9 mouse cellular contexts compared by ENCODE assay signal in genomic region chr17:46781876-46782275, GRCm38 (mm10). TPM values are rescaled to one million over a fixed set of nuclear protein-coding genes. Genes with fewer than 3 reads are reported as not detected.
DNase-seq lines count a peak whose midpoint lies in the region; ATAC-seq and TF ChIP-seq lines count a peak whose summit lies in the region.
"Had no signal": no experiment of that assay in that cellular context is flagged by ENCODE, and none has a peak within 500 bp of the region (broad histone marks: within the 10 kb centered on the region; RNA-seq: fewer than 3 reads in every experiment).

No protein-coding gene starts in this region.

- no peak overlapping the region; the same call in 1 of the 2 replicates for H3K27ac ChIP-seq in left cerebral cortex, adult 2 months
- H3K27ac ChIP-seq in embryonic facial prominence, embryonic 11.5 days (replicated peaks; ENCODE audit: low read depth, low read length) = no peak overlapping the region
- peak overlapping the region; percentile 51; the same call in 1 of the 2 replicates for H3K27ac ChIP-seq in kidney, embryonic 14.5 days (ENCODE audit: low read depth, low read length)

- DNase-seq in left cerebral cortex, adult 2 months (ENCODE audit: extremely low spot score in 1 of 2, low spot score in 2 of 2) = no peak
- no peak for DNase-seq in left cerebral cortex, postnatal 4 days
- DNase-seq in embryonic facial prominence, embryonic 11.5 days (ENCODE audit: low spot score) = no peak
- DNase-seq in spleen, adult 18-20 months = no peak
- DNase-seq in thymus, postnatal 0 days (ENCODE audit: low spot score) = no peak

- no peaks in the 10 kb centered on the region for H3K4me1 ChIP-seq in embryonic facial prominence, embryonic 11.5 days (ENCODE audit: control insufficient read depth, insufficient read depth, low read length)
- 0 out of 2 replicates have a peak, but pooled peaks cover 6% of the 10 kb centered on the region for H3K4me1 ChIP-seq in kidney, embryonic 14.5 days (ENCODE audit: control insufficient read depth, insufficient read depth, low read length)

- no peak for TF ChIP-seq CTCF in left cerebral cortex, adult 2 months (IDR thresholded peaks at IDR 0.05)

- H3K4me3 ChIP-seq in left cerebral cortex, adult 2 months = peak overlapping the region; percentile 58
- H3K4me3 ChIP-seq in embryonic facial prominence, embryonic 11.5 days (ENCODE audit: low read depth, low read length) = peak overlapping the region; percentile 42
- H3K4me3 ChIP-seq in kidney, embryonic 14.5 days (ENCODE audit: low read length) = peak overlapping the region; percentile 60
- peak overlapping the region; percentile 76 for H3K4me3 ChIP-seq in myocyte

- TF ChIP-seq POLR2A in myocyte (IDR thresholded peaks at IDR 0.05; ENCODE audit: insufficient read length, low read depth) = no peak

- WGBS in embryonic facial prominence, embryonic 11.5 days = 5% methylated on average over 11 of the region's 11 CpGs
- 4% methylated on average over 11 of the region's 11 CpGs for WGBS in kidney, embryonic 14.5 days

- no peaks in the 10 kb centered on the region for H3K9me3 ChIP-seq in embryonic facial prominence, embryonic 11.5 days (replicated peaks; ENCODE audit: control insufficient read depth, low read length)
- H3K9me3 ChIP-seq in kidney, embryonic 14.5 days (ENCODE audit: control insufficient read depth, low read length) = no peaks in the 10 kb centered on the region

- no peak for ATAC-seq in embryonic facial prominence, embryonic 11.5 days (replicated peaks; ENCODE audit: insufficient number of reproducible peaks, low FRiP score, low TSS enrichment, low read depth)
- ATAC-seq in kidney, embryonic 14.5 days (ENCODE audit: low FRiP score, low TSS enrichment) = peak; percentile 4; the same call in 1 of the 2 replicates
- ATAC-seq in erythroid progenitor cell, adult 5-6 weeks (replicated peaks; ENCODE audit: low FRiP score, poor library complexity, severe bottlenecking) = no peak

- peak overlapping the region; percentile 72 for H3K9ac ChIP-seq in embryonic facial prominence, embryonic 11.5 days (replicated peaks; ENCODE audit: low read length)
- H3K9ac ChIP-seq in kidney, embryonic 14.5 days (ENCODE audit: low read depth, low read length) = peak overlapping the region; percentile 73

- peaks cover 37% of the 10 kb centered on the region for H3K79me2 ChIP-seq in myocyte (ENCODE audit: control insufficient read depth, insufficient read depth)

- H3ac ChIP-seq in myocyte (ENCODE audit: control insufficient read depth, insufficient read length) = peak overlapping the region; percentile 53

- peak overlapping the region; percentile 57 for H3K4me2 ChIP-seq in embryonic facial prominence, embryonic 11.5 days (ENCODE audit: low read depth, low read length)
- peak overlapping the region; percentile 63 for H3K4me2 ChIP-seq in kidney, embryonic 14.5 days (replicated peaks; ENCODE audit: low read depth, low read length)
- H3K4me2 ChIP-seq in myocyte (ENCODE audit: low read depth) = peak overlapping the region; percentile 93

- no peaks in the 10 kb centered on the region for H3K27me3 ChIP-seq in embryonic facial prominence, embryonic 11.5 days (ENCODE audit: control insufficient read depth, insufficient read depth, low read length)
- H3K27me3 ChIP-seq in kidney, embryonic 14.5 days (ENCODE audit: control insufficient read depth, insufficient read depth, low read length) = no peaks in the 10 kb centered on the region
- H3K27me3 ChIP-seq in myocyte (ENCODE audit: control insufficient read depth, insufficient read depth, insufficient read length) = no peaks in the 10 kb centered on the region

- H3K36me3 ChIP-seq in embryonic facial prominence, embryonic 11.5 days (replicated peaks; ENCODE audit: control insufficient read depth, insufficient read depth, low read depth, low read length) = peaks cover 15% of the 10 kb centered on the region
- peaks cover 36% of the 10 kb centered on the region for H3K36me3 ChIP-seq in kidney, embryonic 14.5 days (ENCODE audit: control insufficient read depth, insufficient read depth, low read length)
- H3K36me3 ChIP-seq in myocyte (ENCODE audit: control insufficient read depth, insufficient read depth) = peaks cover 38% of the 10 kb centered on the region

- intact Hi-C loops in left cerebral cortex, adult 2 months (cut with DNase I) = loop anchor here (1.0 to 2.0 kb wide), 2 partner anchors 75 to 108 kb away; partner anchors contain the start of gene Tbcc
- intact Hi-C loops in left cerebral cortex, postnatal 4 days (cut with DNase I) = no loop called here

TF ChIP-seq in myocyte, 11 proteins besides CTCF, POLR2A, EP300 and RAD21:
- TF ChIP-seq SRF (IDR thresholded peaks at IDR 0.05; ENCODE audit: control insufficient read depth, insufficient read length, low read depth) (no peak), MYOD1 (IDR thresholded peaks at IDR 0.05; ENCODE audit: control insufficient read depth in 1 of 3, insufficient read length in 2 of 3, low read depth in 2 of 3) (no peak), USF1 (IDR thresholded peaks at IDR 0.05; ENCODE audit: low read depth) (no peak), MAX (IDR thresholded peaks at IDR 0.05; ENCODE audit: low read depth) (no peak), POLR2AphosphoS2 (IDR thresholded peaks at IDR 0.05; ENCODE audit: insufficient read length, low read depth) (no peak), TCF3 (IDR thresholded peaks at IDR 0.05; ENCODE audit: insufficient read length, low read depth) (no peak), CEBPB (IDR thresholded peaks at IDR 0.05; ENCODE audit: insufficient read depth, poor library complexity, severe bottlenecking) (no peak), E2F4 (IDR thresholded peaks at IDR 0.05; ENCODE audit: insufficient read depth) (no peak), REST (IDR thresholded peaks at IDR 0.05; ENCODE audit: insufficient read depth, insufficient read length) (no peak), MYOG (IDR thresholded peaks at IDR 0.05; ENCODE audit: control insufficient read depth in 1 of 3, insufficient read depth in 1 of 3, insufficient read length in 2 of 3, low read depth in 2 of 3) (no peak), TCF12 (IDR thresholded peaks at IDR 0.05; ENCODE audit: insufficient read depth, poor library complexity, severe bottlenecking) (no peak)

RNA-seq across cellular contexts. Expression of gene Rpl7l1, which starts 0.6 kb away (rescaled TPM):
- 10 to 100 TPM; 36.7 to 51.5 TPM for total RNA-seq in left cerebral cortex, adult 2 months (2021)
- total RNA-seq in left cerebral cortex, postnatal 4 days (2021) = 10 to 100 TPM; 47.3 to 58.3 TPM
- polyA plus RNA-seq in embryonic facial prominence, embryonic 11.5 days (2014; fragmentation: Nextera tagmentation; extraction: Ambion mirVana) = 198 and 207 TPM in 2 replicates
- 139 and 164 TPM in 2 replicates for polyA plus RNA-seq in kidney, embryonic 14.5 days (2014; fragmentation: Nextera tagmentation; extraction: Ambion mirVana)
- polyA plus RNA-seq in myocyte (2012; fragmentation: generic; extraction: Trizol) = 74.3 TPM
- 29.9 and 35.6 TPM in 2 replicates for total RNA-seq in erythroid progenitor cell, adult 5-6 weeks (2015; ENCODE audit: low replicate concordance)
- 25.2 and 69.6 TPM in 2 replicates for total RNA-seq in erythroid progenitor cell, adult 5-6 weeks (2017; ENCODE audit: low replicate concordance)
- polyA plus RNA-seq in thymus, postnatal 0 days (2015; fragmentation: Nextera tagmentation; extraction: Ambion mirVana) = 136 and 137 TPM in 2 replicates

RNA-seq across cellular contexts. Expression of gene 2310039H08Rik, which starts 9.4 kb away (rescaled TPM):
- 1 to 10 TPM; 6.3 to 6.5 TPM for total RNA-seq in left cerebral cortex, adult 2 months (2021)
- total RNA-seq in left cerebral cortex, postnatal 4 days (2021) = 10 to 100 TPM; 18.7 to 21.1 TPM
- 54.1 and 56.0 TPM in 2 replicates for polyA plus RNA-seq in embryonic facial prominence, embryonic 11.5 days (2014; fragmentation: Nextera tagmentation; extraction: Ambion mirVana)
- polyA plus RNA-seq in kidney, embryonic 14.5 days (2014; fragmentation: Nextera tagmentation; extraction: Ambion mirVana) = 73.6 and 92.5 TPM in 2 replicates
- polyA plus RNA-seq in myocyte (2012; fragmentation: generic; extraction: Trizol) = 63.8 TPM
- total RNA-seq in erythroid progenitor cell, adult 5-6 weeks (2015; ENCODE audit: low replicate concordance) = 7.2 and 15.1 TPM in 2 replicates
- 1.8 and 4.2 TPM in 2 replicates for total RNA-seq in erythroid progenitor cell, adult 5-6 weeks (2017; ENCODE audit: low replicate concordance)
- polyA plus RNA-seq in thymus, postnatal 0 days (2015; fragmentation: Nextera tagmentation; extraction: Ambion mirVana) = 112 and 116 TPM in 2 replicates

RNA-seq across cellular contexts. Expression of gene Ptcra, which starts 18.4 kb away (rescaled TPM):
- under 1 TPM in 1 of 2 experiments, not detected in 1; 0.28 TPM for total RNA-seq in left cerebral cortex, adult 2 months (2021)
- total RNA-seq in left cerebral cortex, postnatal 4 days (2021) = not detected
- polyA plus RNA-seq in embryonic facial prominence, embryonic 11.5 days (2014; fragmentation: Nextera tagmentation; extraction: Ambion mirVana) = 0.32 and 0.49 TPM in 2 replicates
- 0.38 and 0.56 TPM in 2 replicates for polyA plus RNA-seq in kidney, embryonic 14.5 days (2014; fragmentation: Nextera tagmentation; extraction: Ambion mirVana)
- polyA plus RNA-seq in myocyte (2012; fragmentation: generic; extraction: Trizol) = 0.06 TPM
- not detected in 2 replicates for total RNA-seq in erythroid progenitor cell, adult 5-6 weeks (2015; ENCODE audit: low replicate concordance)
- not detected in 2 replicates for total RNA-seq in erythroid progenitor cell, adult 5-6 weeks (2017; ENCODE audit: low replicate concordance)
- polyA plus RNA-seq in thymus, postnatal 0 days (2015; fragmentation: Nextera tagmentation; extraction: Ambion mirVana) = 118 and 120 TPM in 2 replicates

RNA-seq across cellular contexts. Expression of gene Cnpy3, which starts 29.9 kb away (rescaled TPM):
- 10 to 100 TPM; 65.1 to 68.1 TPM for total RNA-seq in left cerebral cortex, adult 2 months (2021)
- total RNA-seq in left cerebral cortex, postnatal 4 days (2021) = 10 to 100 TPM; 50.8 to 53.2 TPM
- 52.2 and 55.1 TPM in 2 replicates for polyA plus RNA-seq in embryonic facial prominence, embryonic 11.5 days (2014; fragmentation: Nextera tagmentation; extraction: Ambion mirVana)
- polyA plus RNA-seq in kidney, embryonic 14.5 days (2014; fragmentation: Nextera tagmentation; extraction: Ambion mirVana) = 61.7 and 71.5 TPM in 2 replicates
- polyA plus RNA-seq in myocyte (2012; fragmentation: generic; extraction: Trizol) = 35.8 TPM
- 3.4 and 3.6 TPM in 2 replicates for total RNA-seq in erythroid progenitor cell, adult 5-6 weeks (2015; ENCODE audit: low replicate concordance)
- 7.2 and 7.7 TPM in 2 replicates for total RNA-seq in erythroid progenitor cell, adult 5-6 weeks (2017; ENCODE audit: low replicate concordance)
- polyA plus RNA-seq in thymus, postnatal 0 days (2015; fragmentation: Nextera tagmentation; extraction: Ambion mirVana) = 55.1 and 58.0 TPM in 2 replicates

RNA-seq across cellular contexts. Expression of gene Gnmt, which starts 52.9 kb away (rescaled TPM):
- 1 to 10 TPM in 1 of 2 experiments, under 1 TPM in 1; 0.70 to 2.1 TPM for total RNA-seq in left cerebral cortex, adult 2 months (2021)
- under 1 TPM; 0.88 to 0.89 TPM for total RNA-seq in left cerebral cortex, postnatal 4 days (2021)
- 0.35 and 0.62 TPM in 2 replicates for polyA plus RNA-seq in embryonic facial prominence, embryonic 11.5 days (2014; fragmentation: Nextera tagmentation; extraction: Ambion mirVana)
- polyA plus RNA-seq in kidney, embryonic 14.5 days (2014; fragmentation: Nextera tagmentation; extraction: Ambion mirVana) = 0.43 and 1.0 TPM in 2 replicates
- polyA plus RNA-seq in myocyte (2012; fragmentation: generic; extraction: Trizol) = 0.11 TPM
- total RNA-seq in erythroid progenitor cell, adult 5-6 weeks (2015; ENCODE audit: low replicate concordance) = not detected in 2 replicates
- total RNA-seq in erythroid progenitor cell, adult 5-6 weeks (2017; ENCODE audit: low replicate concordance) = not detected in 2 replicates
- 2.9 and 3.0 TPM in 2 replicates for polyA plus RNA-seq in thymus, postnatal 0 days (2015; fragmentation: Nextera tagmentation; extraction: Ambion mirVana)
- total RNA-seq: layer of hippocampus, postnatal 36 days had no signal

Comparison
In these comparisons a context has a peak if more than half of its experiments do, and no peak if none do; other contexts are left out.
1. RNA of gene Ptcra, which starts 18.4 kb away (polyA plus RNA-seq): 118 to 120 TPM in thymus, postnatal 0 days; 0.38 to 0.56 TPM in kidney, embryonic 14.5 days, 0.32 to 0.49 TPM in embryonic facial prominence, embryonic 11.5 days and 0.06 TPM in myocyte (single experiment); every median in the first group is over 10 times any median in the second.
2. Peak in every context shown above with its lines, with median percentiles within 50 percentile points of each other: H3K4me3 ChIP-seq and H3K4me2 ChIP-seq.